Mouse (Mus musculus): ENCODE results near the gene Slc7a3. TPM values are rescaled to one million over a fixed set of nuclear protein-coding genes. Genes with fewer than 3 reads are reported as not detected.

Slc7a3 gene
- 14.8 and 16.3 TPM in 2 replicates for polyA plus RNA-seq (2015; fragmentation: Nextera tagmentation; extraction: Ambion mirVana)

DNA sequence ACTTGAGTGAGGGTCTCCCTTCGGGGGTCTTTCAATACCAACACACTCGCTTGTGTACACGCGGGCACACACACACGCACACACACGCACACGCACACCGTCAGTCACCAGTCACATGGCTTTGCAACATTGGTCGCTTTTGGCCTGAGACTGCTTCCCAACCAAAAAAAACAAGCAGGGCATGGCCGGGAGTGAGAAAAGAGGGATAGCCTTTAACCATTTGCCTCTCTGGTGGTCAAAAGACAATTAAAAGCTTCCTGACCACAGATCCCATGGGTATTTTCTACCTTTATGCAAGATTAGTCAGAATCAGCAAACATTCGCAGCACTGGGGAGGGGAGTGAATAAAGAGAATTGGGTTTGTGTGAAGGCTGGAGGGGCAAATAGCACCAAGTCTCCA is at the start of gene Slc7a3:
TSS of gene Slc7a3 (minus strand) at position 101 of the 400 bp plus-strand sequence.

DNA sequence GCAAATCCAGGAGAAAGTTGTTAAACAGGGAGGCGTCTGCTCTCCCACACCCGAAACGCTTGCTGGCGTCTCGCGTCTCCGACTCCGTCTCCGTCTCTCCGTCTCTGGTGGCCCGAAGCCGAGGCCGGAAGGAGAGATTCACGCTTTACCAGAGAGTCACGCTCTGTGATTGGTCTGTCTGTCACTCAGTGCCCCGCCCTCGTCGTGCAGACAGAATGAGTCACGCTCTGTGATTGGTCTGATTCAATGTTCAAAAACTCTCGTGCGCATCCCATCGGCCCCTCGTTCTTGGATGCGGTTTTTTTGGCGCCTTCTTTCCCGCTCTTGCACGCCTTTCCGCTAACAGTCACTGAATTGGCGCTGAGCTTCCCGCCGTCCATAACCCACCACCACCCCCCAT is 26.3 kb downstream of the Slc7a3 start, which contains the start of gene Tex11:
TSS of gene Tex11 (minus strand) at position 127 of the 400 bp plus-strand sequence.

Other genes starting within 250 kb of the Slc7a3 start
- gene Tex11, start 26.4 kb downstream of the Slc7a3 start, polyA plus RNA-seq (2015; fragmentation: Nextera tagmentation; extraction: Ambion mirVana): 0.10 TPM in 1 of 2 replicates, not detected in the other
- 32.5 and 35.6 TPM in 2 replicates for gene Snx12, start 136.5 kb upstream of the Slc7a3 start, polyA plus RNA-seq (2015; fragmentation: Nextera tagmentation; extraction: Ambion mirVana)
- 0.90 and 1.0 TPM in 2 replicates for gene Foxo4, start 168.5 kb upstream of the Slc7a3 start, polyA plus RNA-seq (2015; fragmentation: Nextera tagmentation; extraction: Ambion mirVana)
- 0.22 TPM in 1 of 2 replicates, not detected in the other for gene Gm614, start 178.0 kb upstream of the Slc7a3 start, polyA plus RNA-seq (2015; fragmentation: Nextera tagmentation; extraction: Ambion mirVana)
- gene Il2rg, start 182.2 kb upstream of the Slc7a3 start, polyA plus RNA-seq (2015; fragmentation: Nextera tagmentation; extraction: Ambion mirVana): 4.8 and 5.2 TPM in 2 replicates
- not detected in 2 replicates for gene Gm20489, start 183.0 kb upstream of the Slc7a3 start, polyA plus RNA-seq (2015; fragmentation: Nextera tagmentation; extraction: Ambion mirVana)
- 18.4 and 21.6 TPM in 2 replicates for gene Med12, start 188.0 kb upstream of the Slc7a3 start, polyA plus RNA-seq (2015; fragmentation: Nextera tagmentation; extraction: Ambion mirVana)
- gene Nlgn3, start 213.1 kb upstream of the Slc7a3 start, polyA plus RNA-seq (2015; fragmentation: Nextera tagmentation; extraction: Ambion mirVana): 68.2 and 87.9 TPM in 2 replicates

Data from neural tube, postnatal 0 days (tissue).